Mouse (Mus musculus): Measurements from ENCODE around the gene Cyp2d12.
"Not testable (repeated sequence)": the region's sequence is repeated elsewhere in the genome, so short reads cannot be mapped to it uniquely, and the experiment has no call there.

- TF ChIP-seq POLR2A (IDR thresholded peaks at IDR 0.05; ENCODE audit: low read depth, low read length); CTCF (IDR thresholded peaks at IDR 0.05; ENCODE audit: extremely low read depth, insufficient read depth, insufficient read length, insufficient replicate concordance): not testable (repeated sequence)
Measured at GRCm38 (mm10) chr15:82532721-82533120, 22.2 kb upstream of the Cyp2d12 start.
